Mouse (Mus musculus): Measurements from ENCODE around the gene Slc15a5. TPM values are rescaled to one million over a fixed set of nuclear protein-coding genes. Genes with fewer than 3 reads are reported as not detected.

The Slc15a5 gene
- 0.49 TPM in 1 of 2 replicates, not detected in the other for polyA plus RNA-seq (2014; fragmentation: Nextera tagmentation; extraction: Ambion mirVana)

- no peaks in the 10 kb centered on the region for H3K36me3 ChIP-seq (ENCODE audit: control insufficient read depth, insufficient read depth, low read length)
- ATAC-seq (ENCODE audit: low FRiP score, low TSS enrichment) (no peak), DNase-seq (no peak)
- H3K27ac ChIP-seq (replicated peaks; ENCODE audit: low read depth, low read length), result no peak within 1 kb of the TSS
- WGBS, result 88% methylated on average over 4 of the region's 4 CpGs
- no peaks in the 10 kb centered on the region for H3K9me3 ChIP-seq (ENCODE audit: control insufficient read depth, low read length)
- H3K4me1 ChIP-seq (ENCODE audit: control insufficient read depth, insufficient read depth, low read length), result no peaks in the 10 kb centered on the region
- no peak within 1 kb of the TSS for H3K4me3 ChIP-seq (replicated peaks; ENCODE audit: low read depth, low read length)
- no peak within 1 kb of the TSS for H3K4me2 ChIP-seq (ENCODE audit: low read length)
- H3K27me3 ChIP-seq (ENCODE audit: control insufficient read depth, insufficient read depth, low read length), result no peaks in the 10 kb centered on the region
- H3K9ac ChIP-seq (replicated peaks; ENCODE audit: low read length), result no peak within 1 kb of the TSS
Measured at GRCm38 (mm10) chr6:138079816-138080215, at the start of gene Slc15a5. TSS of gene Slc15a5 (minus strand) at chr6:138079916.

GRCm38 (mm10) chr6:138128392-138129335, 48.9 kb upstream of the Slc15a5 start:
- 86% methylated on average over 10 of the region's 10 CpGs for WGBS
- DNase-seq (no peak), ATAC-seq (ENCODE audit: low FRiP score, low TSS enrichment) (no peak)
- Histone ChIP-seq H3K4me1 (ENCODE audit: control insufficient read depth, insufficient read depth, low read length) (no peaks in the 10 kb centered on the region), H3K4me2 (ENCODE audit: low read length) (no peak overlapping the region), H3K27me3 (ENCODE audit: control insufficient read depth, insufficient read depth, low read length) (no peaks in the 10 kb centered on the region), H3K27ac (replicated peaks; ENCODE audit: low read depth, low read length) (no peak overlapping the region), H3K9ac (replicated peaks; ENCODE audit: low read length) (no peak overlapping the region), H3K4me3 (replicated peaks; ENCODE audit: low read depth, low read length) (no peak overlapping the region), H3K9me3 (ENCODE audit: control insufficient read depth, low read length) (no peaks in the 10 kb centered on the region), H3K36me3 (ENCODE audit: control insufficient read depth, insufficient read depth, low read length) (no peaks in the 10 kb centered on the region)

GRCm38 (mm10) chr6:138117496-138117895, 37.8 kb upstream of the Slc15a5 start:
- Histone ChIP-seq H3K4me3 (replicated peaks; ENCODE audit: low read depth, low read length) (no peak overlapping the region), H3K9ac (replicated peaks; ENCODE audit: low read length) (no peak overlapping the region), H3K27me3 (ENCODE audit: control insufficient read depth, insufficient read depth, low read length) (no peaks in the 10 kb centered on the region), H3K4me1 (ENCODE audit: control insufficient read depth, insufficient read depth, low read length) (no peaks in the 10 kb centered on the region), H3K36me3 (ENCODE audit: control insufficient read depth, insufficient read depth, low read length) (no peaks in the 10 kb centered on the region), H3K9me3 (ENCODE audit: control insufficient read depth, low read length) (no peaks in the 10 kb centered on the region), H3K4me2 (ENCODE audit: low read length) (no peak overlapping the region), H3K27ac (replicated peaks; ENCODE audit: low read depth, low read length) (no peak overlapping the region)
- no peak for ATAC-seq (ENCODE audit: low FRiP score, low TSS enrichment)
- no peak for DNase-seq
- 90% methylated on average over 3 of the region's 3 CpGs for WGBS

GRCm38 (mm10) chr6:138104559-138104958, 24.8 kb upstream of the Slc15a5 start:
- no peaks in the 10 kb centered on the region for H3K27me3 ChIP-seq (ENCODE audit: control insufficient read depth, insufficient read depth, low read length)
- ATAC-seq (ENCODE audit: low FRiP score, low TSS enrichment), result no peak
- H3K9me3 ChIP-seq (ENCODE audit: control insufficient read depth, low read length), result no peaks in the 10 kb centered on the region
- H3K9ac ChIP-seq (replicated peaks; ENCODE audit: low read length), result no peak overlapping the region
- no peaks in the 10 kb centered on the region for H3K36me3 ChIP-seq (ENCODE audit: control insufficient read depth, insufficient read depth, low read length)
- no peaks in the 10 kb centered on the region for H3K4me1 ChIP-seq (ENCODE audit: control insufficient read depth, insufficient read depth, low read length)
- no peak overlapping the region for H3K4me3 ChIP-seq (replicated peaks; ENCODE audit: low read depth, low read length)
- DNase-seq, result no peak
- H3K27ac ChIP-seq (replicated peaks; ENCODE audit: low read depth, low read length), result no peak overlapping the region
- no peak overlapping the region for H3K4me2 ChIP-seq (ENCODE audit: low read length)

- no peak for DNase-seq
- Histone ChIP-seq H3K4me2 (ENCODE audit: low read length) (no peak overlapping the region), H3K36me3 (ENCODE audit: control insufficient read depth, insufficient read depth, low read length) (no peaks in the 10 kb centered on the region), H3K9me3 (ENCODE audit: control insufficient read depth, low read length) (no peaks in the 10 kb centered on the region), H3K4me1 (ENCODE audit: control insufficient read depth, insufficient read depth, low read length) (no peaks in the 10 kb centered on the region), H3K4me3 (replicated peaks; ENCODE audit: low read depth, low read length) (no peak overlapping the region), H3K9ac (replicated peaks; ENCODE audit: low read length) (no peak overlapping the region), H3K27ac (replicated peaks; ENCODE audit: low read depth, low read length) (no peak overlapping the region), H3K27me3 (ENCODE audit: control insufficient read depth, insufficient read depth, low read length) (no peaks in the 10 kb centered on the region)
- ATAC-seq (ENCODE audit: low FRiP score, low TSS enrichment), result no peak
- WGBS, result 80% methylated on average over 7 of the region's 7 CpGs
Measured at GRCm38 (mm10) chr6:138102940-138103339, 23.2 kb upstream of the Slc15a5 start.

GRCm38 (mm10) chr6:138101843-138102242, 22.1 kb upstream of the Slc15a5 start:
- DNase-seq (no peak), ATAC-seq (ENCODE audit: low FRiP score, low TSS enrichment) (no peak)
- Histone ChIP-seq H3K36me3 (ENCODE audit: control insufficient read depth, insufficient read depth, low read length) (no peaks in the 10 kb centered on the region), H3K4me1 (ENCODE audit: control insufficient read depth, insufficient read depth, low read length) (no peaks in the 10 kb centered on the region), H3K27me3 (ENCODE audit: control insufficient read depth, insufficient read depth, low read length) (no peaks in the 10 kb centered on the region), H3K4me2 (ENCODE audit: low read length) (no peak overlapping the region), H3K9me3 (ENCODE audit: control insufficient read depth, low read length) (no peaks in the 10 kb centered on the region), H3K27ac (replicated peaks; ENCODE audit: low read depth, low read length) (no peak overlapping the region), H3K9ac (replicated peaks; ENCODE audit: low read length) (no peak overlapping the region), H3K4me3 (replicated peaks; ENCODE audit: low read depth, low read length) (no peak overlapping the region)
- 91% methylated on average over 4 of the region's 4 CpGs for WGBS

GRCm38 (mm10) chr6:138099646-138100045, 19.9 kb upstream of the Slc15a5 start:
- Histone ChIP-seq H3K27me3 (ENCODE audit: control insufficient read depth, insufficient read depth, low read length) (no peaks in the 10 kb centered on the region), H3K27ac (replicated peaks; ENCODE audit: low read depth, low read length) (no peak overlapping the region), H3K4me3 (replicated peaks; ENCODE audit: low read depth, low read length) (no peak overlapping the region), H3K9ac (replicated peaks; ENCODE audit: low read length) (no peak overlapping the region), H3K36me3 (ENCODE audit: control insufficient read depth, insufficient read depth, low read length) (no peaks in the 10 kb centered on the region), H3K4me1 (ENCODE audit: control insufficient read depth, insufficient read depth, low read length) (no peaks in the 10 kb centered on the region), H3K4me2 (ENCODE audit: low read length) (no peak overlapping the region), H3K9me3 (ENCODE audit: control insufficient read depth, low read length) (no peaks in the 10 kb centered on the region)
- 58% methylated on average over 3 of the region's 3 CpGs for WGBS
- ATAC-seq (ENCODE audit: low FRiP score, low TSS enrichment), result no peak
- DNase-seq, result no peak

- H3K27me3 ChIP-seq (ENCODE audit: control insufficient read depth, insufficient read depth, low read length), result no peaks in the 10 kb centered on the region
- H3K9ac ChIP-seq (replicated peaks; ENCODE audit: low read length), result no peak overlapping the region
- no peak overlapping the region for H3K27ac ChIP-seq (replicated peaks; ENCODE audit: low read depth, low read length)
- WGBS, result 91% methylated on average over 3 of the region's 3 CpGs
- H3K4me1 ChIP-seq (ENCODE audit: control insufficient read depth, insufficient read depth, low read length), result no peaks in the 10 kb centered on the region
- ATAC-seq (ENCODE audit: low FRiP score, low TSS enrichment), result no peak
- H3K36me3 ChIP-seq (ENCODE audit: control insufficient read depth, insufficient read depth, low read length), result no peaks in the 10 kb centered on the region
- no peaks in the 10 kb centered on the region for H3K9me3 ChIP-seq (ENCODE audit: control insufficient read depth, low read length)
- H3K4me2 ChIP-seq (ENCODE audit: low read length), result no peak overlapping the region
- no peak for DNase-seq
- no peak overlapping the region for H3K4me3 ChIP-seq (replicated peaks; ENCODE audit: low read depth, low read length)
Measured at GRCm38 (mm10) chr6:138095060-138095459, 15.3 kb upstream of the Slc15a5 start.

GRCm38 (mm10) chr6:138092432-138092831, 12.7 kb upstream of the Slc15a5 start:
- WGBS, result 89% methylated on average over 7 of the region's 7 CpGs
- no peaks in the 10 kb centered on the region for H3K9me3 ChIP-seq (ENCODE audit: control insufficient read depth, low read length)
- H3K36me3 ChIP-seq (ENCODE audit: control insufficient read depth, insufficient read depth, low read length), result no peaks in the 10 kb centered on the region
- no peak for DNase-seq
- H3K4me2 ChIP-seq (ENCODE audit: low read length), result no peak overlapping the region
- no peak overlapping the region for H3K9ac ChIP-seq (replicated peaks; ENCODE audit: low read length)
- H3K4me3 ChIP-seq (replicated peaks; ENCODE audit: low read depth, low read length), result no peak overlapping the region
- ATAC-seq (ENCODE audit: low FRiP score, low TSS enrichment), result no peak
- no peak overlapping the region for H3K27ac ChIP-seq (replicated peaks; ENCODE audit: low read depth, low read length)
- no peaks in the 10 kb centered on the region for H3K4me1 ChIP-seq (ENCODE audit: control insufficient read depth, insufficient read depth, low read length)
- H3K27me3 ChIP-seq (ENCODE audit: control insufficient read depth, insufficient read depth, low read length), result no peaks in the 10 kb centered on the region

Data from midbrain, embryonic 14.5 days (tissue).